Mouse (Mus musculus) C2C12 (cell line): ENCODE data around the gene Naa10. TPM values are rescaled to one million over a fixed set of nuclear protein-coding genes. Genes with fewer than 3 reads are reported as not detected.

Source experiments
- H3K27me3 ChIP-seq: one replicate; pipeline ENCODE4 v1.6.1; 2011; ENCODE audit not compliant: control insufficient read depth, insufficient read depth, insufficient read length
- H3K36me3 ChIP-seq: one replicate; pipeline ENCODE4 v1.6.1; 2011; ENCODE audit not compliant: control insufficient read depth, insufficient read depth
- H3K4me3 ChIP-seq: one replicate; pipeline ENCODE4 v1.5.1; 2011; ENCODE audit warnings: mild to moderate bottlenecking, control low read depth; ENCODE audit not compliant: poor library complexity, insufficient read depth, severe bottlenecking
- H3K79me2 ChIP-seq: one replicate; pipeline ENCODE4 v1.6.1; 2011; ENCODE audit not compliant: control insufficient read depth, insufficient read depth
- H3K79me3 ChIP-seq: one replicate; pipeline ENCODE4 v1.6.1; 2011; ENCODE audit warnings: low read depth, control low read depth
- H3ac ChIP-seq: one replicate; pipeline ENCODE3; 2011; ENCODE audit warnings: low read depth; ENCODE audit not compliant: control insufficient read depth, insufficient read length
- CEBPB ChIP-seq: IDR thresholded peaks from one replicate; pipeline ENCODE4 v1.6.1; 2011; ENCODE audit warnings: low read depth, mild to moderate bottlenecking, control low read depth, moderate library complexity
- CTCF ChIP-seq: IDR thresholded peaks from one replicate; pipeline ENCODE4 v1.5.1; 2011; ENCODE audit not compliant: control insufficient read depth, insufficient read depth, insufficient read length
- FOSL1 ChIP-seq: IDR thresholded peaks from one replicate; pipeline ENCODE4 v1.8.0; 2011; ENCODE audit warnings: mild to moderate bottlenecking, low read length; ENCODE audit not compliant: poor library complexity, insufficient read depth, severe bottlenecking
- MAX ChIP-seq: IDR thresholded peaks from one replicate; pipeline ENCODE4 v1.6.1; 2011; ENCODE audit warnings: mild to moderate bottlenecking, control low read depth
- MYOD1 ChIP-seq: IDR thresholded peaks from one replicate; pipeline ENCODE4 v1.6.1; 2011; ENCODE audit warnings: low read depth; ENCODE audit not compliant: control insufficient read depth, insufficient read length
- MYOG ChIP-seq: IDR thresholded peaks from one replicate; pipeline ENCODE4 v1.6.1; 2011; ENCODE audit not compliant: control insufficient read depth, insufficient read length; ENCODE audit errors: extremely low read depth
- USF1 ChIP-seq: IDR thresholded peaks from one replicate; pipeline ENCODE4 v1.6.1; 2011; ENCODE audit warnings: low read depth, mild to moderate bottlenecking, control low read depth, moderate library complexity
- polyA plus RNA-seq: library from polyadenylated mRNA; unstranded; fragments of >200 nt; fragmentation: generic; extraction: Trizol; gene quantifications from one replicate; pipeline ENCODE4 v1.2.1, GENCODE M21; 2012; ENCODE audit warnings: missing spikeins

The Naa10 gene
- polyA plus RNA-seq, 1 experiment: 165 TPM

DNA sequence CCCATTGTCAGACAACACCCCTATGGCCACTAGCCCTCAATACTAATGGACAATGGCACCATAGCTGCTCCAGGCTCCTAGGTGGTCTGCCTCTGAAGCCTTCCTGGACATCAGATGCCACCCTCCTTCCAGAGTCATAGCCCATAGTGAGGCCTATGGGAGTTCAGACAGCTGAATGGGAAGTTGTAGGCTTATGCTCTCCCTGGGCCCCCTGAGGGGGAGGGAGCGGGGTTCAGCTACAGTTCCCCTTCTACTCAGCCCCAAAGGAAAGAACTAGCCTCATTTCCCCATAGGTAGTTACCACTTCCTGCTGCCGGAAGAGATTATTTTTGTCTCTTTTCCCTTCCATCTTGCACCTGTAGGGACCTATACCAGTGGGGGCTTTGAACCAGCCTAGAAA lies 10.2 kb downstream of the Naa10 start:
- Histone ChIP-seq H3K79me2 (no peaks in the 10 kb centered on the region), H3ac (no peak overlapping the region), H3K36me3 (no peaks in the 10 kb centered on the region), H3K4me3 (no peak overlapping the region), H3K27me3 (no peaks in the 10 kb centered on the region), H3K79me3 (no peaks in the 10 kb centered on the region)
- TF ChIP-seq MYOD1 (no peak), MYOG (no peak), MAX (no peak)

DNA sequence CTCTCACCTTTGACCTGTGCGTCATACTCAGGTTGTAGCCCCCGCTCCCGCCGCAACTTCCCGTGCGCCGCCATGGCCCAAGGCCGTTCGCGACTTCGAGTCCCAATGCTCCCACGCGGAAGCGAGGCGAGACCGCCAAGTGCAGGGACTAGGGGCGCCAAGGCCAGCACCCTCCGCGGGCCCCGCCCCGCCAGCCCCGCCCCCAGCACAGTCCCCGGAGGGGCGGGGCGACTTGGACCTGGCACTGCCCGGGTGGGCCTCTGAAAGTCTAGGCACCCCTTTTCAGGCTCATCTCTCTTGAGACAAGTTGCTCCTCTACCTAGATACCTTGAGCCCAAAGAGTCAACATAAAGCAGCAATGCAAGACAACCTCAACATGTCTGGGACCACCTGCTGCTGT lies 10.6 kb downstream of the Naa10 start:
- Histone ChIP-seq H3K79me2 (no peaks in the 10 kb centered on the region), H3K4me3 (no peak overlapping the region), H3K36me3 (no peaks in the 10 kb centered on the region), H3K27me3 (no peaks in the 10 kb centered on the region), H3ac (no peak overlapping the region), H3K79me3 (no peaks in the 10 kb centered on the region)
- no peak for TF ChIP-seq FOSL1
- TF ChIP-seq MYOD1: no peak
- no peak for TF ChIP-seq CEBPB
- no peak for TF ChIP-seq CTCF
- TF ChIP-seq MAX: no peak
- TF ChIP-seq USF1: no peak
- TF ChIP-seq MYOG: no peak

DNA sequence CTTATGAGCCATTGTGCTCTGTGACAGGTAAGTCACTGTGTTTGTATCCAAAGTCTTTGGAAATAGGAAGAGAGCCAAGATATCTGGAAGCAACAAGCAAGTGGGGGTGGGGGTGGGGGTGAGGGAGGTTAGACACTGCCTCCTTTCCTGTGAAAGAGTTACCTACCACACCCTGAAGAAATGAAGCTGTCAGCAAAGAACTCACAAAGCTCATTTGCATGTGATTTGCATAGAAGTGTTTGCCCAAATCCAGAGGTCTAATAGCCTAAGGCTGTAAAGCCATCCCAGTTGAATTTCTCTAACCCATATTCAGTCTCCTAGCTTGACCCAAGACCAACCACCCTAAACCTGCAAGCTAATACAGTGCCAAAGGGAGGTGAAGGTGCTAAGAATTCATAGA lies 11.3 kb downstream of the Naa10 start:
- no peak overlapping the region for H3ac ChIP-seq
- H3K4me3 ChIP-seq: no peak overlapping the region
- no peaks in the 10 kb centered on the region for H3K79me3 ChIP-seq
- H3K79me2 ChIP-seq: no peaks in the 10 kb centered on the region
- TF ChIP-seq CEBPB: no peak
- H3K36me3 ChIP-seq: no peaks in the 10 kb centered on the region
- no peaks in the 10 kb centered on the region for H3K27me3 ChIP-seq

DNA sequence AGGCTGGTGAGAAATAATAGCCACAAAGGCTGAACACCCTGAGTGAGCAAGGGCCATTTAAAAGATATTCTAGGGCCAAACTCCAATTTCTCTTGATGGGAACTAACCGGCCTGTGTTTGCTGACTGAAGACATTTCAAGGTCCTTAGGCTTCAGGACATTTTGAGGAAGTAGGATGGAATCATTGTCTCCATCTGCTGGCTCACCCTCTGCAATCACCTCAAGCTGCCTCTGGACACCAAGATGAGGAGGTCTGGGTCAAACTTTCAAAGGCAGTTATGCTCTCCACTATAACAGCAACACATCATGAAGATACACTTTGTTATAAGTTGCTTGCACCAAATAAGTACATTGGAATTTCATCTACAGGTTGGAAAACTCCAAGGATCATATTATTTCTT lies 11.7 kb downstream of the Naa10 start:
- no peaks in the 10 kb centered on the region for H3K79me2 ChIP-seq
- TF ChIP-seq CEBPB (no peak), USF1 (no peak), MAX (no peak)
- no peaks in the 10 kb centered on the region for H3K36me3 ChIP-seq
- H3K79me3 ChIP-seq: no peaks in the 10 kb centered on the region
- H3K27me3 ChIP-seq: no peaks in the 10 kb centered on the region
- H3K4me3 ChIP-seq: no peak overlapping the region
- no peak overlapping the region for H3ac ChIP-seq

DNA sequence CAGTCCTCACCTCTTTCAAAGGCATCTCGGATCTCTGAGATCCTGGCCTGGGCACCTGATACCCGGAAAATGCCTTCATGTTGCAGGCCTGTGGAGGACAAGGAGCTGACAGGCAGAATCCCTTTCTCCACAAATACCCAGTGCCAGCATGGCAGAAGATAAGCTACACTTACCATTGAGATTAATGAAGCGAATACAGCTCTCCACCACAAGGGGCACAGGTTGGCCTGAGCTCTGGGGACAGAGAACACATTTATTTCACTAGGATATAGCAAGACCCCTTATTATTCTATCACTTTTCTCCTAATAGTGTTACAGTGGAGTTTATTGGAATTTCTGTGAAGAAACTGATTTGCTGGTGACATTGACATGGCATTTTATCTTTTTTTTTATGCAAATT lies 23.8 kb downstream of the Naa10 start:
- no peaks in the 10 kb centered on the region for H3K36me3 ChIP-seq
- H3K79me3 ChIP-seq: no peaks in the 10 kb centered on the region
- no peaks in the 10 kb centered on the region for H3K79me2 ChIP-seq
- no peak for TF ChIP-seq USF1
- TF ChIP-seq CTCF: no peak
- TF ChIP-seq MYOG: no peak
- no peak for TF ChIP-seq CEBPB
- TF ChIP-seq MYOD1: no peak
- TF ChIP-seq FOSL1: no peak
- no peak for TF ChIP-seq MAX
- H3ac ChIP-seq: no peak overlapping the region
- H3K27me3 ChIP-seq: peaks cover 7% of the 10 kb centered on the region
- no peak overlapping the region for H3K4me3 ChIP-seq

DNA sequence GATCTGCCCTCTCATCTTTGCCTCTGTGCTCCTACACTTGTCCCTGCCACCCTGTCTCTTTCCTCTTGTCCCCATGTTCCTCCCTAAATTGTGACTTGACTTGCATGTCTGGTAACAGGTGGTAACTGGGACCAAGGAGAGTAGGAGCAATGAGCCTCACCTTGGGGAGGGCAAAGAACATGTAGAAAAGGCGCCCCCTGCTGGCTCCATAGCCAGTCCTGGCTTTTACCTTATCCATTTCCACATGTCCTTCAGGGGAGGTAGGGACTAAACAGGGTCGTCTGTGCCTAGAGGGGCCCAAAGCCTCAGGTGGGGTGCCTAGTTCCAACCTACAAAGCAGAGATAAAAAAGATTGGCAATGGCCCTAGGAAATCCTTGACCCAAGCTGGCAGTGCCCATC lies 26.0 kb downstream of the Naa10 start, which contains the start of gene L1cam:
Gene L1cam (minus strand): TSS at position 387 of the 400 bp plus-strand sequence.
- H3K36me3 ChIP-seq: no peaks in the 10 kb centered on the region
- peaks cover 20% of the 10 kb centered on the region for H3K27me3 ChIP-seq
- no peak within 1 kb of the TSS for H3ac ChIP-seq
- H3K79me3 ChIP-seq: no peaks in the 10 kb centered on the region
- H3K79me2 ChIP-seq: no peaks in the 10 kb centered on the region
- TF ChIP-seq FOSL1: no peak
- no peak within 1 kb of the TSS for H3K4me3 ChIP-seq

DNA sequence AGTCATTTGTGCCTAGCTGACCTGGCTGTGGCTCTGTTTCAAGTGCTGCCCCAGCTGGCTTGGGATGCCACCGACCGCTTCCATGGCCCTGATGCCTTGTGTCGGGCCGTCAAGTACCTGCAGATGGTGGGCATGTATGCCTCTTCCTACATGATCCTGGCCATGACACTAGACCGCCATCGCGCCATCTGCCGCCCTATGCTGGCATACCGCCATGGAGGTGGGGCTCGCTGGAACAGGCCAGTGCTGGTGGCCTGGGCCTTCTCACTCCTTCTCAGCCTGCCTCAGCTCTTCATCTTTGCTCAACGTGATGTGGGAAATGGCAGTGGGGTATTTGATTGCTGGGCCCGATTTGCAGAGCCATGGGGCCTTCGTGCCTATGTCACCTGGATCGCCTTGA lies 28.9 kb downstream of the Naa10 start:
- Histone ChIP-seq H3K4me3 (no peak overlapping the region), H3K79me3 (no peaks in the 10 kb centered on the region), H3K36me3 (no peaks in the 10 kb centered on the region), H3ac (no peak overlapping the region), H3K79me2 (no peaks in the 10 kb centered on the region), H3K27me3 (peaks cover 20% of the 10 kb centered on the region)
- no peak for TF ChIP-seq FOSL1
- no peak for TF ChIP-seq CTCF
- TF ChIP-seq USF1: no peak
- TF ChIP-seq MAX: no peak
- TF ChIP-seq MYOG: no peak
- no peak for TF ChIP-seq MYOD1
- no peak for TF ChIP-seq CEBPB
